Mouse (Mus musculus) midbrain, postnatal 0 days (tissue): ENCODE data around the gene Sdcbp2. TPM values are rescaled to one million over a fixed set of nuclear protein-coding genes. Genes with fewer than 3 reads are reported as not detected.

ENCODE experiments used
- ATAC-seq: fragments of 200-750 bp; cut with Nextera tagmentation; 2 replicates; pipeline ENCODE4 v1.8.0; 2017; ENCODE audit warnings: moderate number of reproducible peaks, mild to moderate bottlenecking, moderate TSS enrichment, moderate library complexity; ENCODE audit not compliant: low FRiP score
- DNase-seq: peaks from one replicate; pipeline ENCODE4 v3.0.0-alpha.2; 2015; ENCODE audit warnings: low spot score
- H3K27ac ChIP-seq: fragments of 300-500 bp; sonication (generic); 2 replicates; pipeline ENCODE4 v1.5.1; 2014; ENCODE audit warnings: low read depth, mild to moderate bottlenecking, low read length, mixed read lengths
- H3K27me3 ChIP-seq: fragments of 300-500 bp; sonication (generic); 2 replicates; pipeline ENCODE4 v1.6.1; 2014; ENCODE audit warnings: low read length, control low read depth, mixed read lengths; ENCODE audit not compliant: insufficient read depth
- H3K36me3 ChIP-seq: fragments of 300-500 bp; sonication (generic); 2 replicates; pipeline ENCODE4 v1.6.1; 2014; ENCODE audit warnings: low read length, control low read depth, mixed read lengths; ENCODE audit not compliant: insufficient read depth
- H3K4me1 ChIP-seq: fragments of 300-500 bp; sonication (generic); 2 replicates; pipeline ENCODE4 v1.6.1; 2014; ENCODE audit warnings: mild to moderate bottlenecking, control low read depth, antibody characterized with exemption, low read length, mixed read lengths; ENCODE audit not compliant: insufficient read depth
- H3K4me2 ChIP-seq: fragments of 300-500 bp; sonication (generic); 2 replicates; pipeline ENCODE4 v1.6.1; 2014; ENCODE audit warnings: low read depth, mild to moderate bottlenecking, low read length, mixed read lengths; ENCODE audit not compliant: poor library complexity, severe bottlenecking
- H3K4me3 ChIP-seq: fragments of 300-500 bp; sonication (generic); 2 replicates; pipeline ENCODE4 v1.5.1; 2014; ENCODE audit warnings: low read depth, mild to moderate bottlenecking, low read length, moderate library complexity
- H3K9ac ChIP-seq: fragments of 300-500 bp; sonication (generic); replicated peaks from 2 replicates; pipeline ENCODE4 v1.6.1; 2014; ENCODE audit warnings: mild to moderate bottlenecking, low read length, moderate library complexity, mixed read lengths; ENCODE audit not compliant: poor library complexity, severe bottlenecking
- H3K9me3 ChIP-seq: fragments of 300-500 bp; sonication (generic); 2 replicates; pipeline ENCODE4 v1.6.1; 2016; ENCODE audit warnings: low read length, control low read depth
- CTCF ChIP-seq: IDR thresholded peaks from 2 replicates; pipeline ENCODE4 v1.5.1; 2016; ENCODE audit warnings: antibody characterized with exemption, mild to moderate bottlenecking
- WGBS: fragments of 180-500 bp; shearing (Covaris S2); extraction: QIAGEN DNeasy Blood & Tissue Kit; methylation state at CpG from one replicate; pipeline ENCODE4 v1.1.7; 2014; 5-methylcytosine and 5-hydroxymethylcytosine counted together
- polyA plus RNA-seq: library from polyadenylated mRNA; unstranded; fragments of >200 nt; fragmentation: Nextera tagmentation; extraction: Ambion mirVana; gene quantifications from 2 replicates; pipeline ENCODE4 v1.2.1, GENCODE M21; 2015
- total RNA-seq: library from RNA; depleted of rRNA; stranded (reverse); fragments of >200 nt; gene quantifications from 2 replicates; pipeline ENCODE4 v1.2.3, GENCODE M21; 2014; rRNA removed

Sdcbp2 gene
- total and polyA plus RNA-seq, 2 experiments from 2014 or later, result 1.4 TPM; not detected in 1

DNA sequence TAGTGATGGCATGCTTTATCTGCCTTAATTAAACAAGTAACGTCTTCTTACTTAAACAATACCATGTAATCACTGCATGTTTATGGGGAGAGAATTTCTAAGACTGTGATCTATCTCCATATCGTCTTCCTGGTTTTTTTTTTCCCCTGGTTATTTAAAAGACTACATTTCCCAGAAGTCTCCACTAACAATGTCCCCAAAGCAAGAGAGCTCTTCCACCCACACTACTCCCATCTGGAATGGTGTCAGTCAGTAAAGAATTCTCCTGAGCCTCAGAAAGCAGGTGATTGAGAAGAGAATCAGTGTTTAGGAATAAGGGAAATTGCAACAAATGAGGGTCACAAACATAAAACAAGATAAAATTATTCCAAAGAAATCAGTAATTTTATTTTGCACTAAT, 62.5 kb downstream of the Sdcbp2 start:
- Histone ChIP-seq H3K4me3 (no peak overlapping the region), H3K9ac (no peak overlapping the region), H3K9me3 (no peaks in the 10 kb centered on the region), H3K4me2 (no peak overlapping the region), H3K4me1 (peaks cover 18% of the 10 kb centered on the region; the same call in 1 of the 2 replicates), H3K36me3 (no peaks in the 10 kb centered on the region), H3K27me3 (no peaks in the 10 kb centered on the region), H3K27ac (no peak overlapping the region)
- WGBS, result 25% methylated on average over 2 of the region's 2 CpGs
- no peak for ATAC-seq
- no peak for TF ChIP-seq CTCF
- peak; percentile 38 for DNase-seq

DNA sequence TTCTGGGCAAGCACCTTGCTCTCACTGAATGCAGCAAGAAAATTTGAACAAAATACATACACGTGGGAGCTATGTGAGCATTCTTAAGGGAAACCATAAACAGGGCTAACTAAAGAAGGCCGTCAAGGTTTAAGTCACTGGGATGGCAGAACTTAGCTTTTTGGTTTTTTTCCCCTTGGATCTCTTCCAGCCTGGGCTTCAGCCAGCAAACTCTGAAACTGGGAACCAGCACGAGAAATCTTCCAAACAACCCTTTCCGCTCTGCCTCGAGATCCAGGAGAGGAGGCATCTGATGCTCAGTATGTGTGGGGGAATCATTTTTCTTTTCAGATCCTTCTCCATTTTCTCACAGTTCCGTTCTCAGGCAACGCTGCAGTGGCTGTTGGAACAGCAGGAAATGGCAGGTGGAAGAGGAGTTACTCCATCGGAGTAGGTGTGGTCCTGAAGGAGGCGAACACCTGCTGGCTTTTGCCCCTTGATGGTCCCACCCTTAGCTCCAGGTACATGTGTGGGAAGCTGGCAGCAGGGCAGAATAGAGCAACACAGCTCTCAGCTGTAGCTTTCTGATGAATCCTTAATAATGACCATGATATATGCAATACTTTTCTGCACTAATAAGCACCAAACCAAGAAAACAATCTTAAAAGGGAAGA, 63.1 kb downstream of the Sdcbp2 start:
- no peaks in the 10 kb centered on the region for H3K9me3 ChIP-seq
- WGBS, result 66% methylated on average over 9 of the region's 9 CpGs
- H3K4me1 ChIP-seq, result peaks cover 12% of the 10 kb centered on the region; the same call in 1 of the 2 replicates
- H3K9ac ChIP-seq, result no peak overlapping the region
- H3K4me3 ChIP-seq, result no peak overlapping the region
- H3K4me2 ChIP-seq, result no peak overlapping the region
- TF ChIP-seq CTCF, result no peak
- no peak for DNase-seq
- H3K27me3 ChIP-seq, result no peaks in the 10 kb centered on the region
- no peak overlapping the region for H3K27ac ChIP-seq
- no peaks in the 10 kb centered on the region for H3K36me3 ChIP-seq
- ATAC-seq, result no peak

DNA sequence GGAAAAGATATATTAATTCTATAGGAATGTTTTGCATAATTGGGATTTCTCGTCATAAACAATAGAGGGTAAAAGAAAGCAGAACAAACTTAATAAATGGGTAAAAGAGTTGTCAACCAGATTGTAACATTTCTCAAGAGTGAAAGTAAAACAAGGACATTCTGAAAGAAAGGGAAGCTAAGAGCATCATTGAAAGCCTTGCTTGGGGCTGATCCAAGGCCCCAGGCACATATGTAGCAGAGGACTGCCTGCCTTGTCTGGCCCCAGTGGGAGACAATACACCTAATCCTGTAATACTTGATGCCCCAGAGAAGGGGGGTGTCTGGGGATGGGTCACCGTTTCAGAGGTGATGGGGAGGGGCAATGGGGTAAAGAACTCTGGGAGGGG, 63.6 kb downstream of the Sdcbp2 start:
- Histone ChIP-seq H3K4me2 (no peak overlapping the region), H3K9ac (no peak overlapping the region), H3K4me1 (peaks cover 8% of the 10 kb centered on the region; the same call in 1 of the 2 replicates), H3K36me3 (no peaks in the 10 kb centered on the region), H3K4me3 (no peak overlapping the region), H3K9me3 (no peaks in the 10 kb centered on the region), H3K27me3 (no peaks in the 10 kb centered on the region), H3K27ac (no peak overlapping the region)
- DNase-seq, result no peak
- no peak for ATAC-seq
- TF ChIP-seq CTCF, result no peak
- WGBS, result 46% methylated on average over 2 of the region's 2 CpGs

Other genes with a start within 250 kb of the Sdcbp2 start
- not detected in 2 replicates for gene 4921509C19Rik, start 96.5 kb upstream of the Sdcbp2 start, total RNA-seq
- not detected in 2 replicates for gene 4921509C19Rik, start 96.5 kb upstream of the Sdcbp2 start, polyA plus RNA-seq
- 103 and 107 TPM in 2 replicates for gene Nsfl1c, start 78.4 kb upstream of the Sdcbp2 start, total RNA-seq
- gene Nsfl1c, start 78.4 kb upstream of the Sdcbp2 start, polyA plus RNA-seq, result 244 and 250 TPM in 2 replicates
- 79.2 and 79.3 TPM in 2 replicates for gene Fkbp1a, start 30.1 kb upstream of the Sdcbp2 start, total RNA-seq
- gene Fkbp1a, start 30.1 kb upstream of the Sdcbp2 start, polyA plus RNA-seq, result 598 and 619 TPM in 2 replicates
- gene Snph, start 60.0 kb downstream of the Sdcbp2 start, total RNA-seq, result 64.2 and 66.1 TPM in 2 replicates
- 21.9 and 23.4 TPM in 2 replicates for gene Snph, start 60.0 kb downstream of the Sdcbp2 start, polyA plus RNA-seq
- gene Rad21l, start 95.9 kb downstream of the Sdcbp2 start, total RNA-seq, result 0.44 and 0.90 TPM in 2 replicates
- 0.15 and 0.20 TPM in 2 replicates for gene Rad21l, start 95.9 kb downstream of the Sdcbp2 start, polyA plus RNA-seq
- 28.6 and 36.9 TPM in 2 replicates for gene Tmem74b, start 129.4 kb downstream of the Sdcbp2 start, total RNA-seq
- 24.8 and 28.0 TPM in 2 replicates for gene Tmem74b, start 129.4 kb downstream of the Sdcbp2 start, polyA plus RNA-seq
- 59.5 and 77.6 TPM in 2 replicates for gene Psmf1, start 171.6 kb downstream of the Sdcbp2 start, total RNA-seq
- 72.6 and 73.8 TPM in 2 replicates for gene Psmf1, start 171.6 kb downstream of the Sdcbp2 start, polyA plus RNA-seq